Mouse (Mus musculus): ENCODE measurements around the gene Plin4. TPM values are rescaled to one million over a fixed set of nuclear protein-coding genes. Genes with fewer than 3 reads are reported as not detected.
A peak's percentile ranks its signal among the peaks of the same experiment; 100 is the strongest.

The Plin4 gene
- total and polyA plus RNA-seq, 3 experiments = 114 to 170 (median 151) TPM

- Histone ChIP-seq H3K27me3 (ENCODE audit: control insufficient read depth, insufficient read depth, low read length) (no peaks in the 10 kb centered on the region), H3K4me3 (peak overlapping the region; percentile 50; the same call in 1 of the 2 replicates), H3K79me2 (replicated peaks; ENCODE audit: control insufficient read depth, insufficient read depth, low read length) (no peaks in the 10 kb centered on the region), H3K27ac (peak overlapping the region; percentile 90), H3K36me3 (ENCODE audit: control insufficient read depth, insufficient read depth, low read length) (no peaks in the 10 kb centered on the region), H3K4me1 (ENCODE audit: control insufficient read depth, insufficient read depth, low read length) (peaks cover 1% of the 10 kb centered on the region), H3K9ac (ENCODE audit: low read depth, low read length) (peak overlapping the region; percentile 67)
- 0 out of 2 replicates have a peak, but pooled peaks have one; percentile 17 for TF ChIP-seq POLR2A (IDR thresholded peaks at IDR 0.05; ENCODE audit: insufficient read depth, low read depth, low read length)
- no peak for TF ChIP-seq CTCF (IDR thresholded peaks at IDR 0.05)
- no peak for TF ChIP-seq EP300 (IDR thresholded peaks at IDR 0.05; ENCODE audit: insufficient read depth, low read depth, low read length)
- whole genome bisulfite sequencing = 33% methylated on average over 12 of the region's 12 CpGs
- DNase-seq = no peak
- intact Hi-C loops (cut with DNase I) = no loop called here
These were observed 9.8 kb upstream of the Plin4 start for GRCm38 (mm10) chr17:56119431-56119830.

DNA sequence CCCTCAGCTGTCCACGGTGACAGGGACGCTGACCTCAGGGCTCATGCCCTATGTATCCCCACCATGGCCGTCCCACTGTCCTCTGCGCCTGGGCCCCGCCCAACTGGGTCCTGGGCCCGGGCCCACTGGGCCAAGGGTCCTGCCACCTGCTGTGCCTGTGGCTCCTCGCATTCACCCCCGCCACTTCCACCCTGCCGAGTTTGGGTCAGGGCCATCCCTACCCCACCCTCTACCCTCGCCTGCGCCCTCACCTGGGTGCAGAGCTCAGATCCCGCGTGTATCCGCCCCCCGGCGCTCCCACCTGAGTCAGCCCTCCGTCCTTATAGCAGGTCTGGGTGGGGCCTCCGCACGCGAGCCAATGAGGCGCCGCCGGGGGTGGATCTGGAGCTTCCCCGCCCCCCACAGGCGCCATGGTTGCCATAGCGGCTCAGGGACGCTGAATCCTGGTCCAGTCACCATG, 7.7 kb upstream of the Plin4 start, which contains the start of gene Plin5:
Gene Plin5 (minus strand): TSS at position 346 of the 460 bp plus-strand sequence.
- peak within 1 kb of the TSS; percentile 46 for H3K4me3 ChIP-seq
- H3K9ac ChIP-seq (ENCODE audit: low read depth, low read length) = peak within 1 kb of the TSS; percentile 50
- TF ChIP-seq EP300 (IDR thresholded peaks at IDR 0.05; ENCODE audit: insufficient read depth, low read depth, low read length) (0 out of 2 replicates have a peak, but pooled peaks have one; percentile 14), CTCF (IDR thresholded peaks at IDR 0.05) (no peak), POLR2A (IDR thresholded peaks at IDR 0.05; ENCODE audit: insufficient read depth, low read depth, low read length) (peak; percentile 83)
- peaks cover 1% of the 10 kb centered on the region for H3K4me1 ChIP-seq (ENCODE audit: control insufficient read depth, insufficient read depth, low read length)
- peak within 1 kb of the TSS; percentile 89 for H3K27ac ChIP-seq
- H3K27me3 ChIP-seq (ENCODE audit: control insufficient read depth, insufficient read depth, low read length) = no peaks in the 10 kb centered on the region
- intact Hi-C loops (cut with DNase I) = no loop called here
- H3K79me2 ChIP-seq (replicated peaks; ENCODE audit: control insufficient read depth, insufficient read depth, low read length) = no peaks in the 10 kb centered on the region
- H3K36me3 ChIP-seq (ENCODE audit: control insufficient read depth, insufficient read depth, low read length) = no peaks in the 10 kb centered on the region
- peak; percentile 76 to 85 for DNase-seq
- 2% methylated on average over 27 of the region's 27 CpGs for WGBS

DNA sequence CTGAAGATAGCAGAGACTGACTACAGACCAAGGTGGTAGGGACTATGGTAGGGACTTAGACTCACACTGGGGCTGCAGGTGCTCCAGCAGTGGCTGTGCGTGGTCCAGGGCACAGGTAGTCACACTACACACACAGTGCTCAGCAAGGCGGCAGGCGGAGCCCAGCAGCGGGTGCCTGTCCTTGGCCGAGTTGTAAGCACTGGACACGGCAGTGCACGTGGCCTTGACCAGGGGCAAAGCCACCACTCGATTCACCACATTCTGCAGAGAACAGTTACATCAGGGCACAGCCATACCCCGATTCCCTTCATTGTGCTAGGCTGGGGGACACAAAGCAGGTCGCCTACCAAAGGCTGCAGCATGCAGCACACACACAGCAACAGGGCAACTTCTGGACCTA, 6.6 kb upstream of the Plin4 start:
- 56% methylated on average over 10 of the region's 10 CpGs for WGBS
- Histone ChIP-seq H3K27ac (peak overlapping the region; percentile 89), H3K79me2 (replicated peaks; ENCODE audit: control insufficient read depth, insufficient read depth, low read length) (no peaks in the 10 kb centered on the region), H3K4me3 (peak overlapping the region; percentile 46), H3K27me3 (ENCODE audit: control insufficient read depth, insufficient read depth, low read length) (no peaks in the 10 kb centered on the region), H3K9ac (ENCODE audit: low read depth, low read length) (peak overlapping the region; percentile 50), H3K4me1 (ENCODE audit: control insufficient read depth, insufficient read depth, low read length) (peaks cover 1% of the 10 kb centered on the region; the same call in 1 of the 2 replicates), H3K36me3 (ENCODE audit: control insufficient read depth, insufficient read depth, low read length) (no peaks in the 10 kb centered on the region)
- TF ChIP-seq EP300 (IDR thresholded peaks at IDR 0.05; ENCODE audit: insufficient read depth, low read depth, low read length) (no peak), CTCF (IDR thresholded peaks at IDR 0.05) (no peak)
- DNase-seq = no peak
- intact Hi-C loops (cut with DNase I) = no loop called here

DNA sequence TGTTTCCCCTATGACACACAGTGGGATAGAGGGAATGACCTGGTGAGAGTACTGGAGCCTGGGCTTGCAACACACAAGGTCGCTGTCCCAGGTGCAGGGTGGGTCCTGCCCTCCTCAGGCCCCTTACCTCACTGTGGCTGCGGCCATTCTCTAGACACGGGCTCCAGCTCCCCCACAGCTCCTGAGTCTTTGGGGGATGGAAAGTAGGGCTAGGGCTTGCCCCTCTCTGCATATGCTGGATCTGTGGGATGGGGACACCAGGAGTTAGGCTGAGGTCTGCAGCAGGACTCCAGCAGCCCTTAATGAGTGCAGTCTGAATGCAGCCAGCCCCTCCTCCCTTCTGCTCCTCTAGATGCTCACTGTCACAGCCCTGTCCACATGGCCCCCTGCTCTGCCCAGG, 3.1 kb upstream of the Plin4 start:
- no peak overlapping the region for H3K9ac ChIP-seq (ENCODE audit: low read depth, low read length)
- no peak overlapping the region for H3K27ac ChIP-seq
- H3K79me2 ChIP-seq (replicated peaks; ENCODE audit: control insufficient read depth, insufficient read depth, low read length) = no peaks in the 10 kb centered on the region
- H3K4me1 ChIP-seq (ENCODE audit: control insufficient read depth, insufficient read depth, low read length) = peaks cover 6% of the 10 kb centered on the region
- TF ChIP-seq POLR2A (IDR thresholded peaks at IDR 0.05; ENCODE audit: insufficient read depth, low read depth, low read length) (no peak), CTCF (IDR thresholded peaks at IDR 0.05) (no peak), EP300 (IDR thresholded peaks at IDR 0.05; ENCODE audit: insufficient read depth, low read depth, low read length) (no peak)
- H3K4me3 ChIP-seq = no peak overlapping the region
- intact Hi-C loops (cut with DNase I) = no loop called here
- no peaks in the 10 kb centered on the region for H3K27me3 ChIP-seq (ENCODE audit: control insufficient read depth, insufficient read depth, low read length)
- WGBS = 80% methylated on average over 3 of the region's 3 CpGs
- H3K36me3 ChIP-seq (ENCODE audit: control insufficient read depth, insufficient read depth, low read length) = no peaks in the 10 kb centered on the region
- no peak for DNase-seq

GRCm38 (mm10) chr17:56111864-56112263, 2.3 kb upstream of the Plin4 start:
- TF ChIP-seq EP300 (IDR thresholded peaks at IDR 0.05; ENCODE audit: insufficient read depth, low read depth, low read length) (peak; percentile 53; the same call in 1 of the 2 replicates), CTCF (IDR thresholded peaks at IDR 0.05) (peak; percentile 96), POLR2A (IDR thresholded peaks at IDR 0.05; ENCODE audit: insufficient read depth, low read depth, low read length) (no peak)
- peak; percentile 59 to 66 for DNase-seq
- Histone ChIP-seq H3K27ac (no peak overlapping the region), H3K27me3 (ENCODE audit: control insufficient read depth, insufficient read depth, low read length) (no peaks in the 10 kb centered on the region), H3K4me3 (no peak overlapping the region), H3K36me3 (ENCODE audit: control insufficient read depth, insufficient read depth, low read length) (no peaks in the 10 kb centered on the region), H3K79me2 (replicated peaks; ENCODE audit: control insufficient read depth, insufficient read depth, low read length) (no peaks in the 10 kb centered on the region), H3K9ac (ENCODE audit: low read depth, low read length) (no peak overlapping the region), H3K4me1 (ENCODE audit: control insufficient read depth, insufficient read depth, low read length) (peaks cover 7% of the 10 kb centered on the region)
- WGBS = 50% methylated on average over 5 of the region's 5 CpGs
- intact Hi-C loops (cut with DNase I) = no loop called here

DNA sequence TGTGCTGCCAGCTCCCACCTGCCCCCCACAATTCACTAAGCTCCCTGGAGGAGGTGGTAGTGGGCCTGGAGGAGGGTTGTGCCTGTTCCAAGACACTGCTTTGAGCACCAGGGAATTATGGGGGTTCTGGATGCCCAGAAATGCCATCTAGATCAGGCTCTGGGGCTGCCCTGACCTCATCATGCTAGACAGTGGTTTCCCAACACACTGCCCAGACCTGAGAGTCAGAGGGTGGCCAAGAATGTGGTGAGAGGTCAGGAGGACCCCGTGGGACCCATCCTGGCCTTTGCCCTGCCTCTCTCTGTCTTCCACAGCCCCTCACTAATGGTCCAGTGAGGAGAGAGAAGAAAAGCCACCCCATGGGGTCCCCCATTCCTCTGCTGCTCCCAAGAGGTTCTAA, 1.4 kb upstream of the Plin4 start:
- Histone ChIP-seq H3K4me3 (no peak overlapping the region), H3K27ac (peak overlapping the region; percentile 96), H3K4me1 (ENCODE audit: control insufficient read depth, insufficient read depth, low read length) (peaks cover 7% of the 10 kb centered on the region), H3K27me3 (ENCODE audit: control insufficient read depth, insufficient read depth, low read length) (no peaks in the 10 kb centered on the region), H3K9ac (ENCODE audit: low read depth, low read length) (no peak overlapping the region), H3K79me2 (replicated peaks; ENCODE audit: control insufficient read depth, insufficient read depth, low read length) (no peaks in the 10 kb centered on the region), H3K36me3 (ENCODE audit: control insufficient read depth, insufficient read depth, low read length) (no peaks in the 10 kb centered on the region)
- no peak for DNase-seq
- intact Hi-C loops (cut with DNase I) = no loop called here
- 67% methylated on average over 1 of the region's 1 CpGs for WGBS
- TF ChIP-seq CTCF (IDR thresholded peaks at IDR 0.05) = no peak
- TF ChIP-seq EP300 (IDR thresholded peaks at IDR 0.05; ENCODE audit: insufficient read depth, low read depth, low read length) = no peak
- TF ChIP-seq POLR2A (IDR thresholded peaks at IDR 0.05; ENCODE audit: insufficient read depth, low read depth, low read length) = no peak

All from heart, adult 2 months (tissue).